Mouse (Mus musculus): ENCODE measurements around the gene Zfp985.
"Not testable (repeated sequence)": the region's sequence is repeated elsewhere in the genome, so short reads cannot be mapped to it uniquely, and the experiment has no call there.

Gene Zfp985

DNA sequence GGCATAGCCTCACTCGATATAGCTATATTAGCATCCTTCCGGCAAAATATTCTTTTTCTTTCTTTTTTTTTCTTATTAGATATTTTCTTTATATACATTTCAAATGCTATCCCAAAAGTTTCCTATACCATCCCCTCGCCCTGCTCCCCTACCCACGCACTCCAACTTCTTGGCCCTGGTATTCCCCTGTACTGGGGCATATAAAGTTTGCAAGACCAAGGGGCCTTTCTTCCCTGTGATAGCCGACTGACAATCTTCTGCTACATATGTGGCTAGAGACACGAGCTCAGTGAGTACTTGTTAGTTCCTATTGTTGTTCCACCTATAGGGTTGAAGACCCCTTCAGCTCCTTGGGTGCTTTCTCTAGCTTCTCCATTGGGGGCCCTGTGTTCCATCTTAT, 53.4 kb downstream of the Zfp985 start:
- not testable (repeated sequence) for DNase-seq

GRCm38 (mm10) chr4:147633818-147634262, 80.8 kb downstream of the Zfp985 start:
- DNase-seq = not testable (repeated sequence)
